Mouse (Mus musculus): Measurements from ENCODE around the gene Klhl21. TPM values are rescaled to one million over a fixed set of nuclear protein-coding genes. Genes with fewer than 3 reads are reported as not detected.

Gene Klhl21
- polyA plus RNA-seq, 1 experiment from 2014 or later: 10.9 TPM

GRCm38 (mm10) chr4:152001335-152001734, 7.3 kb upstream of the Klhl21 start:
- no peaks in the 10 kb centered on the region for H3K9me3 ChIP-seq (ENCODE audit: control insufficient read depth, low read length)
- no peak overlapping the region for H3K4me2 ChIP-seq (ENCODE audit: low read depth, low read length)
- ATAC-seq (ENCODE audit: low read depth): no peak
- no peaks in the 10 kb centered on the region for H3K27me3 ChIP-seq (ENCODE audit: control insufficient read depth, insufficient read depth, low read depth, low read length)
- H3K36me3 ChIP-seq (ENCODE audit: control insufficient read depth, insufficient read depth, low read length): no peaks in the 10 kb centered on the region
- WGBS: 67% methylated on average over 4 of the region's 4 CpGs
- H3K4me3 ChIP-seq (ENCODE audit: low read length): no peak overlapping the region
- H3K4me1 ChIP-seq (replicated peaks; ENCODE audit: control insufficient read depth, insufficient read depth, low read length): peaks cover 3% of the 10 kb centered on the region; the same call in 1 of the 2 replicates
- H3K27ac ChIP-seq (ENCODE audit: low read length): peak overlapping the region; percentile 33; the same call in 1 of the 2 replicates
- no peak overlapping the region for H3K9ac ChIP-seq (ENCODE audit: low read length)

GRCm38 (mm10) chr4:152002063-152002462, 6.5 kb upstream of the Klhl21 start:
- H3K4me1 ChIP-seq (replicated peaks; ENCODE audit: control insufficient read depth, insufficient read depth, low read length): peaks cover 5% of the 10 kb centered on the region
- 72% methylated on average over 3 of the region's 3 CpGs for WGBS
- H3K27ac ChIP-seq (ENCODE audit: low read length): peak overlapping the region; percentile 33; the same call in 1 of the 2 replicates
- ATAC-seq (ENCODE audit: low read depth): no peak
- H3K9ac ChIP-seq (ENCODE audit: low read length): no peak overlapping the region
- no peaks in the 10 kb centered on the region for H3K27me3 ChIP-seq (ENCODE audit: control insufficient read depth, insufficient read depth, low read depth, low read length)
- H3K36me3 ChIP-seq (ENCODE audit: control insufficient read depth, insufficient read depth, low read length): no peaks in the 10 kb centered on the region
- H3K4me2 ChIP-seq (ENCODE audit: low read depth, low read length): no peak overlapping the region
- no peaks in the 10 kb centered on the region for H3K9me3 ChIP-seq (ENCODE audit: control insufficient read depth, low read length)
- H3K4me3 ChIP-seq (ENCODE audit: low read length): no peak overlapping the region

GRCm38 (mm10) chr4:152006137-152006536, 2.5 kb upstream of the Klhl21 start:
- ATAC-seq (ENCODE audit: low read depth): no peak
- 76% methylated on average over 6 of the region's 6 CpGs for WGBS

GRCm38 (mm10) chr4:152006812-152007211, 1.8 kb upstream of the Klhl21 start:
- Histone ChIP-seq H3K27me3 (ENCODE audit: control insufficient read depth, insufficient read depth, low read depth, low read length) (no peaks in the 10 kb centered on the region), H3K4me3 (ENCODE audit: low read length) (no peak overlapping the region), H3K4me2 (ENCODE audit: low read depth, low read length) (no peak overlapping the region), H3K4me1 (replicated peaks; ENCODE audit: control insufficient read depth, insufficient read depth, low read length) (peaks cover 30% of the 10 kb centered on the region), H3K9me3 (ENCODE audit: control insufficient read depth, low read length) (no peaks in the 10 kb centered on the region), H3K36me3 (ENCODE audit: control insufficient read depth, insufficient read depth, low read length) (no peaks in the 10 kb centered on the region), H3K27ac (ENCODE audit: low read length) (no peak overlapping the region; the same call in 1 of the 2 replicates), H3K9ac (ENCODE audit: low read length) (no peak overlapping the region)
- ATAC-seq (ENCODE audit: low read depth): no peak
- WGBS: 41% methylated on average over 3 of the region's 3 CpGs

More at GRCm38 (mm10) chr4:152006137-152006536, 2.5 kb upstream of the Klhl21 start:
- Histone ChIP-seq H3K36me3 (ENCODE audit: control insufficient read depth, insufficient read depth, low read length) (no peaks in the 10 kb centered on the region), H3K4me3 (ENCODE audit: low read length) (no peak overlapping the region), H3K4me1 (replicated peaks; ENCODE audit: control insufficient read depth, insufficient read depth, low read length) (peaks cover 24% of the 10 kb centered on the region), H3K27ac (ENCODE audit: low read length) (no peak overlapping the region), H3K27me3 (ENCODE audit: control insufficient read depth, insufficient read depth, low read depth, low read length) (no peaks in the 10 kb centered on the region), H3K9me3 (ENCODE audit: control insufficient read depth, low read length) (no peaks in the 10 kb centered on the region), H3K9ac (ENCODE audit: low read length) (no peak overlapping the region), H3K4me2 (ENCODE audit: low read depth, low read length) (no peak overlapping the region)

- H3K4me3 ChIP-seq (ENCODE audit: low read length): peak overlapping the region; percentile 79
- no peak for ATAC-seq (ENCODE audit: low read depth)
- H3K36me3 ChIP-seq (ENCODE audit: control insufficient read depth, insufficient read depth, low read length): peaks cover 2% of the 10 kb centered on the region; the same call in 1 of the 2 replicates
- no peaks in the 10 kb centered on the region for H3K27me3 ChIP-seq (ENCODE audit: control insufficient read depth, insufficient read depth, low read depth, low read length)
- H3K4me1 ChIP-seq (replicated peaks; ENCODE audit: control insufficient read depth, insufficient read depth, low read length): peaks cover 36% of the 10 kb centered on the region
- H3K9me3 ChIP-seq (ENCODE audit: control insufficient read depth, low read length): no peaks in the 10 kb centered on the region
- WGBS: 6% methylated on average over 8 of the region's 8 CpGs
- peak overlapping the region; percentile 96 for H3K27ac ChIP-seq (ENCODE audit: low read length)
- H3K9ac ChIP-seq (ENCODE audit: low read length): peak overlapping the region; percentile 71
- H3K4me2 ChIP-seq (ENCODE audit: low read depth, low read length): peak overlapping the region; percentile 95
These were observed 989 bp upstream of the Klhl21 start for GRCm38 (mm10) chr4:152007481-152008147.

GRCm38 (mm10) chr4:152008148-152008500, 479 bp upstream of the Klhl21 start:
- Histone ChIP-seq H3K9me3 (ENCODE audit: control insufficient read depth, low read length) (no peaks in the 10 kb centered on the region), H3K36me3 (ENCODE audit: control insufficient read depth, insufficient read depth, low read length) (peaks cover 2% of the 10 kb centered on the region; the same call in 1 of the 2 replicates), H3K9ac (ENCODE audit: low read length) (peak overlapping the region; percentile 71), H3K27me3 (ENCODE audit: control insufficient read depth, insufficient read depth, low read depth, low read length) (no peaks in the 10 kb centered on the region), H3K4me2 (ENCODE audit: low read depth, low read length) (peak overlapping the region; percentile 95), H3K4me1 (replicated peaks; ENCODE audit: control insufficient read depth, insufficient read depth, low read length) (peaks cover 36% of the 10 kb centered on the region), H3K4me3 (ENCODE audit: low read length) (peak overlapping the region; percentile 79), H3K27ac (ENCODE audit: low read length) (peak overlapping the region; percentile 96)
- under 1% methylated on average over 14 of the region's 14 CpGs for WGBS
- peak; percentile 3; the same call in 1 of the 2 replicates for ATAC-seq (ENCODE audit: low read depth)

GRCm38 (mm10) chr4:152009076-152010051, 761 bp downstream of the Klhl21 start:
- Histone ChIP-seq H3K27me3 (ENCODE audit: control insufficient read depth, insufficient read depth, low read depth, low read length) (no peaks in the 10 kb centered on the region), H3K9me3 (ENCODE audit: control insufficient read depth, low read length) (no peaks in the 10 kb centered on the region), H3K9ac (ENCODE audit: low read length) (peak overlapping the region; percentile 77), H3K4me3 (ENCODE audit: low read length) (peak overlapping the region; percentile 79), H3K27ac (ENCODE audit: low read length) (peak overlapping the region; percentile 96), H3K36me3 (ENCODE audit: control insufficient read depth, insufficient read depth, low read length) (peaks cover 8% of the 10 kb centered on the region; the same call in 1 of the 2 replicates), H3K4me1 (replicated peaks; ENCODE audit: control insufficient read depth, insufficient read depth, low read length) (peaks cover 36% of the 10 kb centered on the region), H3K4me2 (ENCODE audit: low read depth, low read length) (peak overlapping the region; percentile 95)
- under 1% methylated on average over 99 of the region's 115 CpGs for WGBS
- peak; percentile 80 for ATAC-seq (ENCODE audit: low read depth)

- H3K27ac ChIP-seq (ENCODE audit: low read length): peak overlapping the region; percentile 96
- ATAC-seq (ENCODE audit: low read depth): peak; percentile 5; the same call in 1 of the 2 replicates
- H3K9me3 ChIP-seq (ENCODE audit: control insufficient read depth, low read length): no peaks in the 10 kb centered on the region
- peak overlapping the region; percentile 95 for H3K4me2 ChIP-seq (ENCODE audit: low read depth, low read length)
- peak overlapping the region; percentile 77 for H3K9ac ChIP-seq (ENCODE audit: low read length)
- 2% methylated on average over 10 of the region's 10 CpGs for WGBS
- H3K4me3 ChIP-seq (ENCODE audit: low read length): peak overlapping the region; percentile 79
- peaks cover 36% of the 10 kb centered on the region for H3K4me1 ChIP-seq (replicated peaks; ENCODE audit: control insufficient read depth, insufficient read depth, low read length)
- peaks cover 15% of the 10 kb centered on the region for H3K36me3 ChIP-seq (ENCODE audit: control insufficient read depth, insufficient read depth, low read length)
- H3K27me3 ChIP-seq (ENCODE audit: control insufficient read depth, insufficient read depth, low read depth, low read length): no peaks in the 10 kb centered on the region
These were observed 1.6 kb downstream of the Klhl21 start for GRCm38 (mm10) chr4:152010091-152010706.

Measured in lung, embryonic 16.5 days (tissue).